Mouse (Mus musculus): ENCODE results near the gene Nans.
A peak's percentile ranks its signal among the peaks of the same experiment; 100 is the strongest.

Nans gene

DNA sequence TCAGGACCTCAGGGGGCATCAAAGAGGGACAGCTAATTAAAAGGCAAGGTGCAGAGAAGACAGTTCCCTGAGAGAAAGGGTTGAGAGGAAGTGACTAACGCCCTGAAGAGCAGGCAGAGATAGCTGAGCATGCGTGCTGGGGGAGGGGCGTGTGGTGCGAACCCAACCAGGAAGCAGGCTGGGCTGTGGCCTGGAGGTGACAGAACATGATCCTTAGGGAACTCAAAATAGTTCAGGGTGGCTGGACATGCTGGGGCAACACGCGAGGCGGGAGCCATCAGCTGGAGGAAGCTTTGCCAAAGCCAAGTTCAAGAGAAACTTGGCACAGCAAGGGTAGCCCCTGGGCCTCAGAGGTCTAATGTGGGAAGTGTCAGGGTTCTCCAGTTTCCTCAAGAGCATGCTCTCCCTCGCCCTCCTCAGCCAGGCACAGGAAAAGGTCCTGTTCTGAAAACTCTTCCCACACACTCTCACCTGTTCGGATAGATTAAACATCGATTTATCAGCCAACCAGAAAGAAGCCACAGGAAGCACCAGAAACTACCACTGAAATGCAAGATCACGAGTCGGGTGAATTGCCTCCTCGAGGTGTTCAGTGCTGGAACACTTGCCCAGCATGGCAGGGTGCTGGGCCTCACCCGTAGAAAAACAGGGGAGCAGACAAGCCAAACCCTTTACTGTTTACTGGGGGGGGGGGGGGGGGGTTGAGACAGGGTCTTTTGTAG lies 3.2 kb upstream of the Nans start:
- peak; percentile 51 for DNase-seq (ENCODE audit: low spot score)

GRCm38 (mm10) chr4:46487348-46487747 lies 1.7 kb upstream of the Nans start:
- no peak for DNase-seq (ENCODE audit: low spot score)

DNA sequence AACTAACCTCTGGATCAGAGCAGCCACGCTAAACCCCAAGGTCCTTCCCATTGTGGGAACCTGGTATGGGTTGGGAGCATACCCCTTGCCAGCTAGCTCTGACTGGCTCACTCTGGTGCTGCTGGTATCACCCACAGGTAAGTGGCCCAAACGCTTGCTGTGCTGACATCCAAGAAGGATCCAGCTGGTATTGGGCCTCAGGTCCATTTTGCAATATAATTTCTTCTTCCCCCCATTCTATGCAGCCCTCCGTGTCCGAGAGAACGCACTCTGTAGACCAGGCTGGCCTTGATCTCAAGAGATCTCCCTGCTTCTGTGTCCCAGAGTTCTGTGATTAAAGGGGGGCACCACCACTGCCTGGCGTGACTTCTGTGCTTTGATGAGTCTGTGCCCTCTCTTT lies 4.0 kb downstream of the Nans start:
- no peak for DNase-seq (ENCODE audit: low spot score)

GRCm38 (mm10) chr4:46495543-46495942 lies 6.5 kb downstream of the Nans start:
- no peak for DNase-seq (ENCODE audit: low spot score)

GRCm38 (mm10) chr4:46497286-46497892 lies 8.3 kb downstream of the Nans start:
- DNase-seq (ENCODE audit: low spot score): no peak

- no peak for DNase-seq (ENCODE audit: low spot score)
Measured at GRCm38 (mm10) chr4:46498511-46498910, 9.5 kb downstream of the Nans start.

DNA sequence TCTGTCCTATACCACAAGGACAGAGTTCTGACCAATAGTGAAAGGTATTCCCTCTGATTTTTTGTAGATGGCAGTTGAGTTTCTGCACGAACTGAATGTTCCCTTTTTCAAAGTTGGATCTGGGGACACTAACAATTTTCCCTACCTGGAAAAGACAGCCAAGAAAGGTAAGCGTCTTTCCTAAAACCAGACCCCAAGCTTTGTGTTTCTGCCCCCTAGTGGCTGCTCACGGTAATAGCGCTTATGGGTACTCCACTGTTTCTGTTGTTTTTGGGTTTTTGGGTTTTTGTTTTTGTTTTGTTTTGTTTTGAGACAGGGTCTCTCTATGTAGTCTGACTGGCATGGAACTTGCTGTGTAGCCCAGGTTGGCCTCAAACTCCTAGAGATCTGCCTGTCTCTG lies 9.9 kb downstream of the Nans start:
- no peak for DNase-seq (ENCODE audit: low spot score)

GRCm38 (mm10) chr4:46502606-46503502 lies 13.8 kb downstream of the Nans start:
- no peak for DNase-seq (ENCODE audit: low spot score)

DNA sequence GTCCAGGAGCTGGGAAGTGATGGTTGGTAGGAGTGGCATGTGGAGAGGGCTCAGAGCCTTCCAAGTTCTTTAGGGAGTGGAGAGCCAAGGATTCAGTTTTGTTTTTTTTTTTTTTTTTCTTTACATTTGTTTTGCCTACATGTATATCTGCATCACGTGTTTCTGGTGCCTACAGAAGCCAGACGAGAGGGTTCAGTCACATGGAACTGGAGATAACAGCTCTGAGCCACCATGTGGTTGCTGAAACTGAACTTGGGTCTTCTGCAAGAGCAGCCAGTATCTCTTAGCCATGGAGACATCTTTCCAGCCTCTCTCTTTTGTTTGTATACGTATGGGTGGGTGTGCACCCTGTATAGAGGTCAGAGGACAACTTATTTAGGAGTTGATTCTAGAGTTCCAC lies 14.8 kb downstream of the Nans start:
- no peak for DNase-seq (ENCODE audit: low spot score)

- DNase-seq (ENCODE audit: low spot score): no peak
Measured at GRCm38 (mm10) chr4:46505361-46506057, 16.5 kb downstream of the Nans start.

DNA sequence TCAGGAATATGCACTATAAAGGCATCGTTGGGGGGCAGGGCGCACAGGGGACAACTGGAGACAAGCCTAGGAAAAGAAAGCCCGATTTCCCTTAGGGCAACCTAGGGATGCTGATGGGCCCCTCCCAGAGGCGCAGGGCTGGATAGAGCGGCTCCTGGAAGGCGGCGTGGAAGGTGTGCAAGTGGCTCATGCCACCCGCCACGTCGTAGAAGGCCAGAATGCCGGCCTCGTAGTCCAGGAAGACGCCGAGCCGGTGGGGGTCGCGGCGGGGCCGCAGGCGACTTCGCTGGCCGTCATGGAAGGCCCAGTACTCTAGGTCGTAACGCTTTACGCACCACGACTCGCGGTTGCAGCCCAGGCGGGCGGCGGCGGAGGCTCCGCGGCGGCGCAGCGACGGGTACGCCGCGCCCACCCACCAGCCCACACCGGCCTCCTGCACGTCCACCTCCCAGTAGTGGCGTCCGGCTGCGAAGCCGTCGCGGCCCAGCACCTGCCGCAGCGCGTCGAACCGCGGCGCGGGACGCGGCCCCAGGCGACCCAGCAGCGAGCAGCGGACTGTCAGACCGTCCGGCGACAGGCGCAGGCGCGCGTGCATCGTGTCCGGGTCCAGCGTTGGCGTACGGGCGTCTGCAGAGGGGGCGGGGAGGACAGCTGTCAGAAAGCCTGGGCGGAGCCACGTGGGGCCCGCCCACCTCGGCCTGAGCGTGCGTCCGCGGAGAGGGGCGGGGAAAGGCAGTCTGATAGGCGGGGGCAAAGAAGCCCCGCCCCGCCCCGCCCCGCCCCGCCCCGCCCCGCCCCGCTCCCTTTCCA lies 18.0 kb downstream of the Nans start:
- DNase-seq (ENCODE audit: low spot score): peak; percentile 90

DNA sequence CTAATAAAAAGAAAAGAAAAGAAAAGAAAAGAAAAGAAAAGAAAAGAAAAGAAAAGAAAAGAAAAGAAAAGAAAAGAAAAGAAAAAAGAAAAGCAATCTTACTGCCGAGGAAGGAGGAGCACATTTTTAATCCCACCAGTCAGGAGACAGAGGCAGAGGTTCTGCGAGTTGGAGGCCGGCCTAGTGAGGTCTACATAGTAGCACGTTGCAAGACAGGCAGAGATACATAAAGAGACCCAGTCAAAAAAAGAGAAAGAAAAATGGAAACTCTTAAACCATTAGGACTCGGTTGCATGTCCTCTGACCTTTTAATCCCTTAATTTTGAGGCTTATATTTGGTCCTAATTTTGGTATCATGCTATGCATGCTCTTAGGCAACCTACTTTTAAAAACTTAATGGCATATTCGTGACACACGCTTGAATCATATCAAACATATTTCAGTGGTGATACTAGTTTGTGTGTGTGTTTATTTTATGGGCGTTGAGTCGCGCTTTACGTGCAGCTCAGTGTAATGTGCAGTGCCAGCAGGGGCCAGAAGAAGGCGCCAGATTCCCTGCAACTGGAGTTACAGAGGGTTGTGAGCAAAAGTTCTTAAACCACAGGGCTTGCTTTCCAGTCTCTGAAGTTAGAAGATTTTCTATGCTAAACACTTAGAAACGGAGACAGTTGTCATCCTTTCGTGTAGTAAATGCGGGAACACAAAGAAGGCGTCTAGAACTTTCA lies 18.9 kb downstream of the Nans start:
- peak; percentile 49 for DNase-seq (ENCODE audit: low spot score)

DNA sequence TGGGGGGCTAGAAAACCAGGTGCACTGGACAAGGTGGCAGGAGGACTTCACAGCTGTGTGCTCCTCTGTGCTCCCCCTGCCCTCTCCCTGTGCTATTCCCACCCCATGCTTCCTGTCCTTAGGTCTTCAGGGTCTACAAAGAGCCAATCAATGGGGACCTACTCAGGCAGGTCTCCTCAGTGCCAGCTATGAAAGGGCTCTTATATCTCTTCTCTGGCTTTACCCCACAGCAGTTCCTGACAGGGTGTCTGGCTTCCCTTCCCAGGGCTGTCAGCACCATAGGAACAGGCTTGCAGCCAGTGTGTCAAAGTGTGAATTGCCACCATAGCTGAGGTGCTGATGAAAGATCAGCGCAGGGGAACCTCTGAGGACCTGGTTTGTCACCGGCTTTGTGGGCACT lies 31.4 kb downstream of the Nans start:
- DNase-seq (ENCODE audit: low spot score): no peak

- no peak for DNase-seq (ENCODE audit: low spot score)
Measured at GRCm38 (mm10) chr4:46521457-46521856, 32.4 kb downstream of the Nans start.

DNA sequence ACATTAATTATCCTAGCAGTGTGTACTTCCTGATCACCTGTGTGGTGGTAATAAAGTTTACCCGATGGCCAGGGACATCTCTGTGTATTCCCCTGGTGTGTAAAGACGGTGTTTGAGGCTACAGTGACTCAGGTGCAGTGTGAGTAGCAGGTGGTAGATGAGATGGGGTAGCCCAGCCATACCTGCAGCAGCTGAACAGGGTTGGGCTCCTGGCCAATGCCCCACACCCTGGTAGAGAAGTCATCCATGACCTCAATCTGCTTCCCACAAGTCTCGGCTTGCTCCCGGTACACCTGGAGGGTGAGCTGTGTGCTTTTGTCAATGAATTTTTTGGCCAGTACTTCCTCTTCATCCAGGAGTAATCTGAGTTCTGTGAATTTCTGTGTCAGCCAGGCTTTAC lies 34.3 kb downstream of the Nans start:
- no peak for DNase-seq (ENCODE audit: low spot score)

GRCm38 (mm10) chr4:46526226-46526625 lies 37.2 kb downstream of the Nans start:
- no peak for DNase-seq (ENCODE audit: low spot score)

DNA sequence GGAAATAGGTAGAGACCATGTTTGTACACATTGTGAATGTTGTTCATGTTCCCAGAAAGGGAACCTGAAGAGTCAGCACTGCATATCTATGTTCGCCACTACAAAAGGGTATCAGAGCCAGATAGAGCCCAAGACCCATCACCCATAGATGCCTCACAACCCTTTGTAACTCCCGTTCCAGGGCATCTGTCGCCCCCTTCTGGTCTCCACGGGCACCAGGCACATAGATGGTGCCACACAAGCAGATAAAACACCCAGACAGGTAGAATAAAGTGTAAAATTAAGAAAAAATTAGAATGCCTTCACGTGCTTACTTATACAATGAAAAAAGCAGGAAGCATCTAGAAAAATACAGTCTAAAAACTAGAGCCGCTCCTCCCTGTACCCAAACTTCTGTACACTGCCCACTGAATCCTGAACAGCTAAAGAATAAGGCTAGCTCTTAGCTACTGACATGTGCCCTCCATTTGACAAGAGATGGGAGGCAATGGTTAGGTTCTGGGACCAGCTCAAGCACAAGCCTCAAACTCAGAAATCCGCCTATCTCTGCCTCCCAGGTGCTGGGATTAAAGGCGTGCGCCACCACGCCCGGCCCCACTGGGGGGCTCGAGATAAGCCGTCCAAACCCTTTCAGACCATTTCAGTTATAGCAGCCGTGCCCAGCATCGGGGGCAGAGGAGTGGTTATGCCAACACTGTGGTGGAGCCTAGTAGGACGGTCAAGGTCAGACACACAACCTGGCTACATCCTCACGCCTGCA lies 37.9 kb downstream of the Nans start:
- DNase-seq (ENCODE audit: low spot score): no peak

- DNase-seq (ENCODE audit: low spot score): no peak
Measured at GRCm38 (mm10) chr4:46527558-46527926, 38.5 kb downstream of the Nans start.

DNA sequence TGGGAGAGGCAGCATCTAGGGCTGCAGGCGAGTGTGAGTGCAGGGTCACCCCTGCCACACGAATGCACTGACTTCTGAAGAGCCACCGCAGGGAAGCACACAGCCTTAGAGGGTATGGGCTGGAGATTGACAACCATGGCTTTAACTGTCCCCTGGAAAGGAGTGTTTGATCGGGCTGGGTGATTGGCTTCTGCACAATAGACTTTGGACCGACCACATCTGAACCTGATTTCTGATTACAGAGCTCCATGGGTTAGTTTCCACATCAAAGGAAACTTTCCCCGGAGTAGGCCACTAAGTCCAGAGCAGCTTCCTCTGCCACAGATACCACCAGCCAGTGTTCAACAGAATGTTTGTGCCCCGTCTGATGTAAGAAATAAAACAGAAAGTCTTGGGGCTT lies 40.7 kb downstream of the Nans start:
- no peak for DNase-seq (ENCODE audit: low spot score)

DNA sequence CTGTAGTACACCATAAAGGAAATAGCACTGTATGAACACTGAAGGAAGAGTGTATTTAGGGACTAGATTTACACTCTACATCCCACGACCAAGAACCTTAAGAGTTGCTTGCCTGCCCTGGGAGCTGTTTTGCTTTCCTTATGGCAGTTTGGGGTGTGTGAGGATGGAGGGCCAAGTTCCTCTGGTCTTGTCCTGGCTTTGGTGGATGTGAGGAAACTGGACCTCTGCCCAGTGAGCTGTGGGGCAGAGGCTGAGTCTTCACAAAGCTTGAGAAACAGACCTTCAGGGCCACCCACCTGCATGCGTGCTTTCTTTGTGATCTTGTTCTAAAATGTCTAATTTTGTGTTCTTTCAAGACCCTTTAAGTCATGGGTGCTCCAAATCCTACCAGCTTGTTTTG lies 43.5 kb downstream of the Nans start:
- DNase-seq (ENCODE audit: low spot score): no peak

All from left cerebral cortex, adult 11 months (tissue).